Mouse (Mus musculus) myocyte (in vitro differentiated cells): ENCODE measurements at regions not wholly inside any gene's neighbourhood (a gene's known extent, or its start where the extent isn't known, plus 50 kb on each side); places are given as distances from the start of the nearest gene placed in this dataset.

ENCODE experiments used
- H3K27me3 ChIP-seq: one replicate; pipeline ENCODE4 v1.6.1; 2011; ENCODE audit not compliant: control insufficient read depth, insufficient read depth, insufficient read length
- H3K36me3 ChIP-seq: one replicate; pipeline ENCODE4 v1.6.1; 2011; ENCODE audit not compliant: control insufficient read depth, insufficient read depth
- H3K4me2 ChIP-seq: one replicate; pipeline ENCODE4 v1.6.1; 2011; ENCODE audit warnings: low read depth, control low read depth
- H3K4me3 ChIP-seq: one replicate; pipeline ENCODE4 v1.5.1; 2011; ENCODE audit warnings: mild to moderate bottlenecking, control low read depth, moderate library complexity
- H3K79me2 ChIP-seq: one replicate; pipeline ENCODE4 v1.6.1; 2011; ENCODE audit not compliant: control insufficient read depth, insufficient read depth
- H3ac ChIP-seq: one replicate; pipeline ENCODE4 v1.6.1; 2011; ENCODE audit not compliant: control insufficient read depth, insufficient read length
- CEBPB ChIP-seq: IDR thresholded peaks from 2 replicates; pipeline ENCODE4 v1.6.1; 2011; ENCODE audit warnings: mild to moderate bottlenecking, moderate library complexity; ENCODE audit not compliant: poor library complexity, insufficient read depth, severe bottlenecking
- E2F4 ChIP-seq: IDR thresholded peaks from one replicate; pipeline ENCODE4 v1.6.1; 2011; ENCODE audit warnings: mild to moderate bottlenecking, control low read depth, moderate library complexity; ENCODE audit not compliant: insufficient read depth
- MAX ChIP-seq: IDR thresholded peaks from one replicate; pipeline ENCODE4 v1.6.1; 2011; ENCODE audit warnings: low read depth, mild to moderate bottlenecking, control low read depth
- MYOD1 ChIP-seq, 3 experiments: IDR thresholded peaks; one replicate each; pipeline ENCODE4 v1.6.1; 2011; ENCODE audit warnings: control low read depth in 2 of 3, low read depth in 2 of 3, mild to moderate bottlenecking in 2 of 3, moderate library complexity in 1 of 3; ENCODE audit not compliant: insufficient read length in 2 of 3, control insufficient read depth in 1 of 3
- MYOG ChIP-seq, 3 experiments: IDR thresholded peaks; one replicate each; pipeline ENCODE4 v1.6.1; 2011; ENCODE audit warnings: control low read depth in 2 of 3, low read depth in 2 of 3, mild to moderate bottlenecking in 2 of 3; ENCODE audit not compliant: insufficient read length in 2 of 3, control insufficient read depth in 1 of 3, insufficient read depth in 1 of 3
- POLR2A ChIP-seq: IDR thresholded peaks from one replicate; pipeline ENCODE4 v1.6.1; 2011; ENCODE audit warnings: low read depth, mild to moderate bottlenecking, control low read depth, moderate library complexity; ENCODE audit not compliant: insufficient read length
- POLR2AphosphoS2 ChIP-seq: IDR thresholded peaks from one replicate; pipeline ENCODE4 v1.6.1; 2011; ENCODE audit warnings: low read depth, control low read depth; ENCODE audit not compliant: insufficient read length
- REST ChIP-seq: IDR thresholded peaks from one replicate; pipeline ENCODE4 v1.6.1; 2011; ENCODE audit warnings: mild to moderate bottlenecking, control low read depth, moderate library complexity; ENCODE audit not compliant: insufficient read depth, insufficient read length
- SRF ChIP-seq: IDR thresholded peaks from one replicate; pipeline ENCODE4 v1.6.1; 2011; ENCODE audit warnings: low read depth; ENCODE audit not compliant: control insufficient read depth, insufficient read length
- TCF12 ChIP-seq: IDR thresholded peaks from one replicate; pipeline ENCODE4 v1.6.1; 2011; ENCODE audit warnings: mild to moderate bottlenecking, control low read depth; ENCODE audit not compliant: poor library complexity, insufficient read depth, severe bottlenecking
- TCF3 ChIP-seq: IDR thresholded peaks from one replicate; pipeline ENCODE4 v1.6.1; 2011; ENCODE audit warnings: low read depth, control low read depth; ENCODE audit not compliant: insufficient read length
- USF1 ChIP-seq: IDR thresholded peaks from one replicate; pipeline ENCODE4 v1.6.1; 2011; ENCODE audit warnings: low read depth, mild to moderate bottlenecking, control low read depth, moderate library complexity

- H3ac ChIP-seq: no peak overlapping the region
- no peak overlapping the region for H3K4me2 ChIP-seq
- no peak overlapping the region for H3K4me3 ChIP-seq
- TF ChIP-seq MAX: no peak
- no peak for TF ChIP-seq USF1
- TF ChIP-seq MYOG (IDR thresholded peaks at IDR 0.05; ENCODE audit: control insufficient read depth in 1 of 3, insufficient read depth in 1 of 3, insufficient read length in 2 of 3, low read depth in 2 of 3): no peak
- TF ChIP-seq REST: no peak
- TF ChIP-seq SRF: no peak
- TF ChIP-seq POLR2A: no peak
- TF ChIP-seq POLR2AphosphoS2: no peak
- no peak for TF ChIP-seq MYOD1 (IDR thresholded peaks at IDR 0.05; ENCODE audit: control insufficient read depth in 1 of 3, insufficient read length in 2 of 3, low read depth in 2 of 3)
- no peak for TF ChIP-seq TCF12
- TF ChIP-seq CEBPB: no peak
- TF ChIP-seq TCF3: no peak
- TF ChIP-seq E2F4: no peak
- no peaks in the 10 kb centered on the region for H3K36me3 ChIP-seq
- no peaks in the 10 kb centered on the region for H3K79me2 ChIP-seq
- H3K27me3 ChIP-seq: no peaks in the 10 kb centered on the region
Measured at GRCm38 (mm10) chr13:70177066-70177465, 374.9 kb downstream of the Med10 start.

- no peak overlapping the region for H3ac ChIP-seq
- TF ChIP-seq POLR2AphosphoS2 (no peak), CEBPB (no peak), REST (no peak), MYOD1 (IDR thresholded peaks at IDR 0.05; ENCODE audit: control insufficient read depth in 1 of 3, insufficient read length in 2 of 3, low read depth in 2 of 3) (no peak), E2F4 (no peak), POLR2A (no peak), USF1 (no peak), TCF3 (no peak), MAX (no peak), SRF (no peak), MYOG (IDR thresholded peaks at IDR 0.05; ENCODE audit: control insufficient read depth in 1 of 3, insufficient read depth in 1 of 3, insufficient read length in 2 of 3, low read depth in 2 of 3) (no peak), TCF12 (no peak)
- H3K4me3 ChIP-seq: no peak overlapping the region
- no peak overlapping the region for H3K4me2 ChIP-seq
- no peaks in the 10 kb centered on the region for H3K27me3 ChIP-seq
- H3K79me2 ChIP-seq: no peaks in the 10 kb centered on the region
- H3K36me3 ChIP-seq: no peaks in the 10 kb centered on the region
Measured at GRCm38 (mm10) chr13:70178073-70178491, 375.9 kb downstream of the Med10 start.

- Histone ChIP-seq H3K36me3 (no peaks in the 10 kb centered on the region), H3K4me2 (no peak overlapping the region), H3K4me3 (no peak overlapping the region), H3K27me3 (no peaks in the 10 kb centered on the region), H3K79me2 (no peaks in the 10 kb centered on the region), H3ac (no peak overlapping the region)
- TF ChIP-seq MAX (no peak), E2F4 (no peak), USF1 (no peak), POLR2AphosphoS2 (no peak), MYOG (IDR thresholded peaks at IDR 0.05; ENCODE audit: control insufficient read depth in 1 of 3, insufficient read depth in 1 of 3, insufficient read length in 2 of 3, low read depth in 2 of 3) (no peak), POLR2A (no peak), TCF3 (no peak), TCF12 (no peak), MYOD1 (IDR thresholded peaks at IDR 0.05; ENCODE audit: control insufficient read depth in 1 of 3, insufficient read length in 2 of 3, low read depth in 2 of 3) (no peak), REST (no peak), SRF (no peak), CEBPB (no peak)
Measured at GRCm38 (mm10) chr13:70190978-70191377, 388.8 kb downstream of the Med10 start.

- Histone ChIP-seq H3ac (no peak overlapping the region), H3K27me3 (no peaks in the 10 kb centered on the region), H3K79me2 (no peaks in the 10 kb centered on the region), H3K36me3 (no peaks in the 10 kb centered on the region), H3K4me3 (no peak overlapping the region), H3K4me2 (no peak overlapping the region)
- TF ChIP-seq POLR2AphosphoS2 (no peak), CEBPB (no peak), USF1 (no peak), TCF3 (no peak), SRF (no peak), E2F4 (no peak), MYOD1 (IDR thresholded peaks at IDR 0.05; ENCODE audit: control insufficient read depth in 1 of 3, insufficient read length in 2 of 3, low read depth in 2 of 3) (no peak), TCF12 (no peak), POLR2A (no peak), MYOG (IDR thresholded peaks at IDR 0.05; ENCODE audit: control insufficient read depth in 1 of 3, insufficient read depth in 1 of 3, insufficient read length in 2 of 3, low read depth in 2 of 3) (no peak), MAX (no peak)
Measured at GRCm38 (mm10) chr13:70192101-70193025, 390.2 kb downstream of the Med10 start.

- Histone ChIP-seq H3K4me3 (no peak overlapping the region), H3K27me3 (no peaks in the 10 kb centered on the region), H3ac (no peak overlapping the region), H3K36me3 (no peaks in the 10 kb centered on the region), H3K4me2 (no peak overlapping the region), H3K79me2 (no peaks in the 10 kb centered on the region)
- TF ChIP-seq SRF: no peak
- no peak for TF ChIP-seq USF1
- no peak for TF ChIP-seq MAX
- TF ChIP-seq TCF12: no peak
- no peak for TF ChIP-seq MYOG (IDR thresholded peaks at IDR 0.05; ENCODE audit: control insufficient read depth in 1 of 3, insufficient read depth in 1 of 3, insufficient read length in 2 of 3, low read depth in 2 of 3)
- TF ChIP-seq TCF3: no peak
- TF ChIP-seq MYOD1 (IDR thresholded peaks at IDR 0.05; ENCODE audit: control insufficient read depth in 1 of 3, insufficient read length in 2 of 3, low read depth in 2 of 3): no peak
- no peak for TF ChIP-seq POLR2AphosphoS2
- TF ChIP-seq E2F4: no peak
- no peak for TF ChIP-seq REST
Measured at GRCm38 (mm10) chr13:70193270-70193669, 391.1 kb downstream of the Med10 start.
